Mouse (Mus musculus) brown adipose tissue, adult 24 weeks (tissue): ENCODE results near the gene Slc25a1. TPM values are rescaled to one million over a fixed set of nuclear protein-coding genes. Genes with fewer than 3 reads are reported as not detected.
"Not testable (repeated sequence)": the region's sequence is repeated elsewhere in the genome, so short reads cannot be mapped to it uniquely, and the experiment has no call there.

ENCODE experiments used
- H3K27ac ChIP-seq: fragments of 200-500 bp; replicated peaks from 2 replicates; pipeline ENCODE4 v1.5.1; 2012; ENCODE audit warnings: low read depth, mild to moderate bottlenecking, low read length
- H3K4me1 ChIP-seq: fragments of 200-500 bp; 2 replicates; pipeline ENCODE4 v1.6.1; 2012; ENCODE audit warnings: low read length, mixed read lengths; ENCODE audit not compliant: control insufficient read depth, insufficient read depth, insufficient read length
- H3K4me3 ChIP-seq: fragments of 200-500 bp; 2 replicates; pipeline ENCODE4 v1.5.1; 2012; ENCODE audit warnings: low read depth, mild to moderate bottlenecking, low read length, moderate library complexity; ENCODE audit not compliant: insufficient read depth
- polyA plus RNA-seq: library from polyadenylated mRNA; stranded (reverse); fragments of >200 nt; gene quantifications from 2 replicates; pipeline ENCODE4 v1.2.4, GENCODE M21; 2012; ENCODE audit not compliant: missing spikeins, insufficient read depth, insufficient read length

The Slc25a1 gene
- 1,001 and 1,166 TPM in 2 replicates for polyA plus RNA-seq

DNA sequence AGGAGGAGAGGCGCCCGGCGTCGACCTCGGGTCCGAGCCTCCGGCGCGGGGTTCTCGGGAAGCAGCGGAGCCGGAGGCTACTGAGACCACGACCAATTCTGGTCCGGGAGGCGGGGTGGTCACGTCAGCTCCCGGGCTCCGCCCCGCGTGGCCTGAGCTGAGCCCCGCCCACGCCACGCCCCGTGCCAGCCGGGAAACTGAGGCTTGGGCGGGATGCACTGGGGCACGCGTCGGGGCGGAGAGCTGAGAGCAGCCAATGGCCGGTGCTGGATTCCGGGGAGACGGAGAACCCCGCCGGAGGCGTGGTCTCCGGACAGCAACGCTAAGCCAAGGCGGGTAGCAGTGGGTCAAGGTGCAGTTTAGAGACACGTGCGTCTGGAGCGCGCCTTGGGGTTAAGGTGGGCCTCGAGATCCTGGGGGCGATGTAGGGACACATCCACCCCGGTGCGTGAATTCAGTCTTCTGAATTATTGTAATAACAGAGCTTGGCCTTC is at the start of gene Slc25a1:
Gene Slc25a1, minus strand, starts transcription at position 133 of the 494 bp plus-strand sequence.
- Histone ChIP-seq H3K4me1 (no peaks in the 10 kb centered on the region; the same call in 1 of the 2 replicates), H3K4me3 (peak within 1 kb of the TSS; percentile 82), H3K27ac (peak within 1 kb of the TSS; percentile 62)

- Histone ChIP-seq H3K27ac (no peak overlapping the region), H3K4me3 (no peak overlapping the region), H3K4me1 (no peaks in the 10 kb centered on the region)
These were observed 43.8 kb upstream of the Slc25a1 start for GRCm38 (mm10) chr16:17971853-17972252.

GRCm38 (mm10) chr16:17962091-17962490 is 34.1 kb upstream of the Slc25a1 start:
- Histone ChIP-seq H3K4me1 (no peaks in the 10 kb centered on the region), H3K4me3 (no peak overlapping the region)

DNA sequence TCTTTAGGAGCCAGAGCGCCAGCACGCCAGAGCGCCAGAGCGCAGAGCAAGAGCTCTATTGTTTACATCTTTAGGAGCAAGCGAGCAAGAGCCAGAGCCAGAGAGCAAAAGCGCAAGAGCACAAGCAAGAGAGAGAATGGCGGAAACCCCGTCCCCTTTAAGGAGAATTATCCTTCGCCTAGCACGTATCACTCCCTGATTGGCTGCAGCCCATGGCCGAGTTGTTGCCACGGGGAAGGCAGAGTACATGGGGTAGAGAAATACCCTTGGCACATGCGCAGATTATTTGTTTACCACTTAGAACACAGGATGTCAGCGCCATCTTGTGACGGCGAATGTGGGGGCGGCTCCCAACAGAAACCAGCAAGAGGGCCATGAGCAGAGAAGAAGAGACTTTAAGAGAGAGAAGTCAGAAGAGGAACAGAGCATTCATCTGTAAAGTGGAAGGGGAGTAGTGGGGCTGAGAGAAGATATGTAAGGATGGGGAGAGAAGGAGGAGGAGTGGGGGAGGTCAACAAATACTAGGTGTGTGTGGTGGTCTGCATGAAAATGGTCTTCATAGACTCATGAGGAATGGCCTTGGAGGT is 28.1 kb upstream of the Slc25a1 start:
- not testable (repeated sequence) for H3K4me3 ChIP-seq, H3K27ac ChIP-seq, H3K4me1 ChIP-seq

More at GRCm38 (mm10) chr16:17962091-17962490, 34.1 kb upstream of the Slc25a1 start:
- H3K27ac ChIP-seq = no peak overlapping the region

- no peaks in the 10 kb centered on the region for H3K4me1 ChIP-seq
- no peak overlapping the region for H3K4me3 ChIP-seq
- no peak overlapping the region for H3K27ac ChIP-seq
These were observed 23.6 kb upstream of the Slc25a1 start for GRCm38 (mm10) chr16:17951618-17952017.

DNA sequence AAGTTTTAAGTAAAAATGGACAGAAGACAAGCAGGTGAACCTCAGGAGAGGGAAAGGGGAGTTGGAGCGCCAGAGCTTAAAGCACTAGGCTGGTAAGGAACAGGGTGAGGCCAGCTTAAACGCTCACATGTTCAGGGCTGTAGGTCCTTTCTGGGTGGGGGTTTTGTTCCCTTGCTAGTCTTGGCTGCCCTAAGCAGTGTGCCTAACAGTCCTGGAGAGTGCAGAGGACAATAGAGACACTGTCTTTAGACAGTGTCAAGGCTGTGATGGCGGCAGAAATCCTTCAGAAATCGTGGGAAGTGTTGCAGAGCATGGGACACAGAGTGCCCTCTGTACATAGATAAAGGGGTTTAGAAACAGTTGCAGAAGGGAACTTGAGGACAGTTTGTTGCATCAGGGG is 22.0 kb upstream of the Slc25a1 start:
- Histone ChIP-seq H3K27ac (no peak overlapping the region), H3K4me3 (no peak overlapping the region), H3K4me1 (no peaks in the 10 kb centered on the region)

- Histone ChIP-seq H3K4me3 (no peak overlapping the region), H3K27ac (no peak overlapping the region), H3K4me1 (no peaks in the 10 kb centered on the region)
These were observed 21.4 kb upstream of the Slc25a1 start for GRCm38 (mm10) chr16:17949421-17949877.

GRCm38 (mm10) chr16:17945081-17945831 is 17.2 kb upstream of the Slc25a1 start:
- Histone ChIP-seq H3K4me1 (no peaks in the 10 kb centered on the region), H3K4me3 (no peak overlapping the region), H3K27ac (no peak overlapping the region)

DNA sequence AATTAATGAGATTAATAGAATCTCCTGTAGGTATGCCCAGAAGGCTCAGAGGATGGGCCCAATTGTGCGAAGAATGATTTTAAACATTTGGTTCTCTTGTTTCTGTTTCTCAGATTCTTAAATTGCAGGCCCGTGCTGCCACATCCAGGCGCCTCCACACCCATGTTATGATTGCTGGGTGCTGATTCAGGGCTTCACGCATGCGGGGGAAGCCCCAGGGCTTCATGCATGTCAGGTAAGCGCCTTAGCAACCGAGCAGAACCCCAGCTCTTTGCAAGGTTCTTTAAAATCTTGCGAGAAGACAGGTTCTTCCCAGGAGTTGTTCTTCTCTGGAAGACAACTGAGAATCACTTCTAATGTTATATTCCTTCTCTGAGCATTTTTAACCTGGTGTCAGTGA is 15.4 kb upstream of the Slc25a1 start:
- Histone ChIP-seq H3K27ac (no peak overlapping the region), H3K4me1 (no peaks in the 10 kb centered on the region), H3K4me3 (no peak overlapping the region)

DNA sequence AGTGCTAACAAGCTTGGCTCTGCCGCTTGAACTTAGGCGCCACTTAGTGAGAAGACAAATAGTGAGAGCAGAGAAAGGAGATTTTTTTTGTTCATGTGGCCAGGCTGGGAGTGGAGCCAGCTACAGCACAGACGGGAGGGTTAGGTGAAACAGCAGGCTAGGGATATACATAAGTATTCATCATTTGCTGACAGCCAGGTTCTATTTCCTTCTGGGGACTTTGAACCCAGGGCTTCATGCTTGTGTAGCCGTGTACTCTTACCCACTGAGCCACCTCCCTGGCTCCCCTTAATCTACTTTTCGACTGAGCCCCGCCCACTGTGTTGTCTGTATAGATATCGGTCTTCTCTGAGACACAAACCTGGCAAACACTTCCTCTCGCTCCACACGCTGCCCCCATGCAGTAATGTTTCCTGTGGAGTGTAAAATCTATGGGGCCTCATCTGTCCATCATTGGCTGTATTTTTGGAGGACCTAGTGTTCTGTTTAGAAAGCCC is 11.3 kb upstream of the Slc25a1 start:
- Histone ChIP-seq H3K4me3 (peak overlapping the region; percentile 27; the same call in 1 of the 2 replicates), H3K4me1 (peaks cover 7% of the 10 kb centered on the region), H3K27ac (no peak overlapping the region)

DNA sequence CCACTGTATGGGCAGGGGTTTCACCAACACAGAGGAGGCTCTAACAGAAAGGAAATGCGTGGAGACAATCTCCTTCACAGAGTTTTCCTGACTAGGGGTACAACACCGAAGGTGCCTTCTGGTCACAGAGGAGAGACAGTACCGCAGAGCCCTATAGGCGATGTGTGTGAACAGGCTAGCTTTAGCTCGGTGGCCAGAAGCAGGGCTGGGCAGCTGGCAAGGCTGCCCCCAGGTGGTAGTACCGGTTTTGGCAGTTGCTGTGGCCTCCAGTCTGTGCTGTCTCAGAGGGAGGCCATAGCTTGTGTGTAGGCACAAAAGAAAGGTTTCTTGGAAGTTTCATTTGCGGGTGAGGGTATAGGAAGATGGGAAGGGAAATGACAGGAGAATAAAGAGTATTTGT is 10.8 kb upstream of the Slc25a1 start:
- peaks cover 7% of the 10 kb centered on the region for H3K4me1 ChIP-seq
- H3K4me3 ChIP-seq = peak overlapping the region; percentile 27; the same call in 1 of the 2 replicates
- no peak overlapping the region for H3K27ac ChIP-seq

DNA sequence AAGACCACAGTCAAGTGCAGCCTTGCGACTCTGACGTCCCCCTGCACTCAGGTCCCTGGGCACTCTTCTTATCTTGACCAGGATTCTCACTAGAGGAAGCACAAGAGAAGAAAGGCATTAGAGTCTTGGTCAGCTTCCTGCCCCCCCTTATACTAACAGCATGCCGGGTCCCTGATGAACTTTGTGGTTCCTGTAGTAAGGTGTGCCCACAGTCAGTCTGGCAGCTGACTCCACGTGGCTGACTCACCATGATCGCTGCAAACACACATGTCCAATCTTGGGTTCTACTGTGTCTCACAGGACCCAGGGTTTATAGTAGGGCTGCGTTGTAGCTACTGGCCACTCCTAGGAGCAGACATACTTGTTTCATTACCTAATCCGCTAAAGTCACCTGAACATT is 10.2 kb upstream of the Slc25a1 start:
- Histone ChIP-seq H3K27ac (no peak overlapping the region), H3K4me1 (peaks cover 7% of the 10 kb centered on the region), H3K4me3 (no peak overlapping the region)

DNA sequence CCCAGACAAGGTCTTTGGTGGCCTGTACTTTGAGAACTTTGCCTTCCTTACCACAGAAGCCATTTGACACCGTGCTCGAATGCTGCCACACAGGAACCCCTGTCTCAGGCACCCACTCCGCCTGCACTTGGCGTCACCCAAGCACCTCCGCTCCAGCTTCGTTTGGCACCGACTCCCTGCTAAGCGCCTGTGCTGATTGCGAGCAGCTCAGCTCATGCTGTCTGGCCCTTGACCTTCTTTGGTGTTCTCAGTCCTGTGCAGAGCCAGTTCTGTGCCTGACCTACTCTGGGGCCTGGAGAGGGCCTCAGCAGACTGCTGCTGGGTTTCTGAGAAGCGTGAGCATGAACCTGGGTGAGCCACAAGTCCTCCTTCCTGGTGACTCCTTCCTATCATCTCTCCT is 8.8 kb upstream of the Slc25a1 start:
- Histone ChIP-seq H3K27ac (peak overlapping the region; percentile 75), H3K4me3 (no peak overlapping the region)

DNA sequence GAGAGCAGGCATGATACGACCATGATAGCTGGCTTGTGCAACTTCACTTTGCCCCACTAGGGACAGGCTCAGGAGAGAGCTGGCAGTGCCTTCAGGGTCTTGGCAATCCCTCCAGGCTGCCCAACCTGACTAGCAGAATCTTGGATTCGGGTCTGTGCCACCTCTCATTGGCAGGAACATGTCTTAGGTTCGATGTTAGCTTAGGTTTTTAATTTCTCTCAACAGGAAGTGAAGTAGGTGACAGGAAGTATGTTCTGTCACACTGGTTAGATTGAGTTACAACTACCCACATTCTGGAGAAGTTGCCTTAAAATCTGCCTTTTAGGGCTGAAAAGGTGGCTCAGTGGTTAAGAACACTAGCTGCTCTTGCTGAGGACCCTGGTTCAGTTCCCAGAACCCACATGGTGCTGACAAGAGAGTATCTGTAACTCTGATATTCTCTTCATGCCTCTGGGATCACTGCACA is 6.5 kb upstream of the Slc25a1 start:
- peaks cover 7% of the 10 kb centered on the region for H3K4me1 ChIP-seq
- H3K4me3 ChIP-seq = no peak overlapping the region
- H3K27ac ChIP-seq = no peak overlapping the region

More for the DNA sequence above, 8.8 kb upstream of the Slc25a1 start:
- H3K4me1 ChIP-seq = peaks cover 7% of the 10 kb centered on the region
